Mouse (Mus musculus) hindbrain, embryonic 14.5 days (tissue): ENCODE measurements around the gene Fsd2. TPM values are rescaled to one million over a fixed set of nuclear protein-coding genes. Genes with fewer than 3 reads are reported as not detected.

Experiments used
- ATAC-seq: fragments of 200-750 bp; cut with Nextera tagmentation; 2 replicates; pipeline ENCODE4 v1.8.0; 2017; ENCODE audit warnings: moderate number of reproducible peaks, mild to moderate bottlenecking, moderate TSS enrichment, moderate library complexity; ENCODE audit not compliant: low FRiP score
- DNase-seq: peaks from one replicate; pipeline ENCODE4 v3.0.0-alpha.2; 2015; ENCODE audit warnings: low spot score
- H3K27ac ChIP-seq: fragments of 300-500 bp; sonication (generic); 2 replicates; pipeline ENCODE4 v1.5.1; 2014; ENCODE audit warnings: mild to moderate bottlenecking, moderate library complexity
- H3K27me3 ChIP-seq: fragments of 300-500 bp; sonication (generic); 2 replicates; pipeline ENCODE4 v1.6.1; 2014; ENCODE audit warnings: mild to moderate bottlenecking, low read length, mixed read lengths; ENCODE audit not compliant: control insufficient read depth, insufficient read depth
- H3K36me3 ChIP-seq: fragments of 300-500 bp; sonication (generic); replicated peaks from 2 replicates; pipeline ENCODE4 v1.6.1; 2014; ENCODE audit not compliant: control insufficient read depth, insufficient read depth
- H3K4me1 ChIP-seq: fragments of 300-500 bp; sonication (generic); replicated peaks from 2 replicates; pipeline ENCODE4 v1.6.1; 2014; ENCODE audit warnings: antibody characterized with exemption, low read length, mixed read lengths; ENCODE audit not compliant: control insufficient read depth, insufficient read depth
- H3K4me2 ChIP-seq: fragments of 300-500 bp; sonication (generic); replicated peaks from 2 replicates; pipeline ENCODE4 v1.6.1; 2014; ENCODE audit warnings: mild to moderate bottlenecking, moderate library complexity
- H3K4me3 ChIP-seq: fragments of 300-500 bp; sonication (generic); replicated peaks from 2 replicates; pipeline ENCODE4 v1.5.1; 2014; ENCODE audit warnings: mild to moderate bottlenecking, low read length
- H3K9ac ChIP-seq: fragments of 300-500 bp; sonication (generic); 2 replicates; pipeline ENCODE4 v1.6.1; 2014
- H3K9me3 ChIP-seq: fragments of 300-500 bp; sonication (generic); 2 replicates; pipeline ENCODE4 v1.6.1; 2016; ENCODE audit warnings: low read length; ENCODE audit not compliant: control insufficient read depth
- WGBS: fragments of 180-500 bp; shearing (Covaris S2); extraction: QIAGEN DNeasy Blood & Tissue Kit; methylation state at CpG from one replicate; pipeline ENCODE4 v1.1.7; 2014; 5-methylcytosine and 5-hydroxymethylcytosine counted together
- polyA plus RNA-seq: library from polyadenylated mRNA; unstranded; fragments of >200 nt; fragmentation: Nextera tagmentation; extraction: Ambion mirVana; gene quantifications from 2 replicates; pipeline ENCODE4 v1.2.1, GENCODE M21; 2014

Fsd2 gene
- polyA plus RNA-seq, 1 experiment from 2014 or later: 0.21 TPM

DNA sequence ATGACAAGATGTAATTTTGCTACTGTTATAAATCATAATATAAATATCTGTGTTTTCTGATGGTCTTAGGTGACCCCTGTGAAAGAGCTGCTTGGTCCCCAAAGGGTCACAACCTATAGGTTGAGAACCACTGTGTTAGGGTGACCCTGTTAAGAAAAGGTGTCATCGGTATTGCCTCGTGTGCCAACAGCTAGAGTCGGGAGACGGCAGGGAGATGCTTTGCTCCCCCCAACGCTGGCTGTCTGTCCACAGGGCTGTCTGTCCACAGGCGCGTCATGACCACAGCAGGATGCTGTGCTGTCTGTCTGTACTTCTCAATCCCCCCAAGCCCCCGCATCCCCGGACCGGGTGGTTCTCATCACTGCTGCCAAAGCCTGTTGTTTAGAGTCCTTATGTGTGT, 8.9 kb upstream of the Fsd2 start:
- ATAC-seq (no peak), DNase-seq (no peak)
- 95% methylated on average over 10 of the region's 10 CpGs for whole genome bisulfite sequencing
- H3K9me3 ChIP-seq: no peaks in the 10 kb centered on the region
- no peaks in the 10 kb centered on the region for H3K27me3 ChIP-seq
- peaks cover 39% of the 10 kb centered on the region for H3K36me3 ChIP-seq
- no peak overlapping the region for H3K4me2 ChIP-seq
- peaks cover 16% of the 10 kb centered on the region for H3K4me1 ChIP-seq
- H3K27ac ChIP-seq: no peak overlapping the region
- H3K9ac ChIP-seq: no peak overlapping the region
- H3K4me3 ChIP-seq: no peak overlapping the region

GRCm38 (mm10) chr7:81573821-81574220, 7.1 kb upstream of the Fsd2 start:
- WGBS: 92% methylated on average over 9 of the region's 9 CpGs
- Histone ChIP-seq H3K4me1 (peaks cover 16% of the 10 kb centered on the region), H3K27ac (no peak overlapping the region), H3K4me2 (peak overlapping the region; percentile 76; the same call in 1 of the 2 replicates), H3K4me3 (no peak overlapping the region), H3K36me3 (peaks cover 26% of the 10 kb centered on the region), H3K9ac (no peak overlapping the region), H3K27me3 (no peaks in the 10 kb centered on the region), H3K9me3 (no peaks in the 10 kb centered on the region)
- ATAC-seq (no peak), DNase-seq (no peak)

GRCm38 (mm10) chr7:81573397-81573796, 6.7 kb upstream of the Fsd2 start:
- H3K4me2 ChIP-seq: peak overlapping the region; percentile 76; the same call in 1 of the 2 replicates

GRCm38 (mm10) chr7:81572610-81573268, 6.0 kb upstream of the Fsd2 start:
- DNase-seq (no peak), ATAC-seq (no peak)
- Histone ChIP-seq H3K4me1 (peaks cover 16% of the 10 kb centered on the region), H3K27ac (no peak overlapping the region), H3K9ac (peak overlapping the region; percentile 86; the same call in 1 of the 2 replicates), H3K4me3 (peak overlapping the region; percentile 83; the same call in 1 of the 2 replicates), H3K9me3 (no peaks in the 10 kb centered on the region), H3K36me3 (peaks cover 16% of the 10 kb centered on the region), H3K27me3 (no peaks in the 10 kb centered on the region), H3K4me2 (peak overlapping the region; percentile 76)
- 74% methylated on average over 6 of the region's 6 CpGs for WGBS

More at GRCm38 (mm10) chr7:81573397-81573796, 6.7 kb upstream of the Fsd2 start:
- no peak for ATAC-seq
- Histone ChIP-seq H3K27me3 (no peaks in the 10 kb centered on the region), H3K4me3 (no peak overlapping the region), H3K9me3 (no peaks in the 10 kb centered on the region), H3K27ac (no peak overlapping the region), H3K9ac (no peak overlapping the region), H3K36me3 (peaks cover 22% of the 10 kb centered on the region), H3K4me1 (peaks cover 16% of the 10 kb centered on the region)
- 94% methylated on average over 6 of the region's 6 CpGs for WGBS
- no peak for DNase-seq

DNA sequence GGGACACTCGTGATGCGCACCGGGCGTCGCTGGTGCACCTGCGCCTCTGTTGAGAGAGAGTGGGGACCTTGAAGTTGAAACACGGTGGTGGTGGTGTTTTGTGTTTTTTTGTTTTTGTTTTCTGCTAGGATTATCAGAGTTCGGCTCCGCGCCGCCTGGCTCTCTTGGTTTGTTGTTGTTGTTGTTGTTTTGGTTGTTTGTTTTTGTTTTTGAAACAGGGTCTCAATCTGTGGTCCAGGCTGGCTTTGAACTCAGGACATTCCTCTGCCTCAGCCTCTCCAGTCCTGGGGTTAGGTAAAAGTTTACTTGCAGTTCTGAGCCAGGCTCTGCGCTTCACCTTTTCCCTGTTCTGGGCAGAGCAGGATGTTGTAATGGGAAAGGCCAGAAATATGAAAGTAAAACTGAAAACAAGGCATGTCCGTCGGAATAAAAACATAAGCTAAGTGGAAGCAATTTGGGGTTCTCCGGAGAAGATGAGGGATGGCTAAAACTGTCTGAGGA, 5.2 kb upstream of the Fsd2 start:
- H3K9ac ChIP-seq: peak overlapping the region; percentile 86
- H3K36me3 ChIP-seq: peaks cover 15% of the 10 kb centered on the region
- H3K4me3 ChIP-seq: peak overlapping the region; percentile 83
- peaks cover 16% of the 10 kb centered on the region for H3K4me1 ChIP-seq
- peak overlapping the region; percentile 76 for H3K4me2 ChIP-seq
- no peak for DNase-seq
- no peaks in the 10 kb centered on the region for H3K27me3 ChIP-seq
- H3K27ac ChIP-seq: peak overlapping the region; percentile 95
- H3K9me3 ChIP-seq: no peaks in the 10 kb centered on the region
- WGBS: 20% methylated on average over 15 of the region's 15 CpGs
- ATAC-seq: no peak

- Histone ChIP-seq H3K36me3 (peaks cover 15% of the 10 kb centered on the region), H3K9me3 (no peaks in the 10 kb centered on the region), H3K27ac (peak within 1 kb of the TSS; percentile 95), H3K4me2 (peak within 1 kb of the TSS; percentile 76), H3K4me3 (peak within 1 kb of the TSS; percentile 83), H3K27me3 (no peaks in the 10 kb centered on the region), H3K4me1 (peaks cover 16% of the 10 kb centered on the region), H3K9ac (peak within 1 kb of the TSS; percentile 86)
- ATAC-seq: peak; percentile 99
- DNase-seq: peak; percentile 93
- under 1% methylated on average over 93 of the region's 96 CpGs for WGBS
Measured at GRCm38 (mm10) chr7:81571108-81571940, 4.6 kb upstream of the Fsd2 start, which contains the start of gene Whamm. Gene Whamm (plus strand): TSS chr7:81571266.

DNA sequence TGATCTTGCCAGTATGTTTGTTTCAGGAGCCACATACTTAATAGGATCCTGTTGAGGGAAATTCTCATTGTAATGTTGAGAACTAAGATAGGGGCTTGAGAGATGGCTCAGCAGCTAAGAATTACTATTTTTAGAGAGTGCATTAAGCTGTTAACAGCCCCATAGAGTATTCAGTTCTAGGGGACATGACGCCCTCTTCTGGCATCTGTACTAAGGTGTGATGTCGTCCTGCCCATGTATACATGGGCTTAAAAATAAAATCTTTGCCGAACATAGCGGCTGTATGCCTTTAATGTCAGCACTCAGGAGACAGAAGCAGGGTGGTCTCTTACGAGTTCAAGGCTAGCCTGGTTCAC, 4.0 kb upstream of the Fsd2 start:
- ATAC-seq (no peak), DNase-seq (no peak)
- Histone ChIP-seq H3K4me3 (peak overlapping the region; percentile 83), H3K4me2 (peak overlapping the region; percentile 76), H3K9me3 (no peaks in the 10 kb centered on the region), H3K36me3 (peaks cover 10% of the 10 kb centered on the region), H3K27me3 (no peaks in the 10 kb centered on the region), H3K27ac (no peak overlapping the region), H3K4me1 (peaks cover 16% of the 10 kb centered on the region), H3K9ac (no peak overlapping the region)
- WGBS: 5% methylated on average over 5 of the region's 5 CpGs

- Histone ChIP-seq H3K9me3 (no peaks in the 10 kb centered on the region), H3K4me3 (no peak overlapping the region), H3K4me1 (peaks cover 16% of the 10 kb centered on the region), H3K27me3 (no peaks in the 10 kb centered on the region), H3K36me3 (peaks cover 6% of the 10 kb centered on the region), H3K9ac (no peak overlapping the region), H3K4me2 (no peak overlapping the region), H3K27ac (no peak overlapping the region)
- DNase-seq: no peak
- ATAC-seq: no peak
- WGBS: 91% methylated on average over 3 of the region's 3 CpGs
Measured at GRCm38 (mm10) chr7:81570271-81570670, 3.5 kb upstream of the Fsd2 start.

- H3K4me3 ChIP-seq: no peak overlapping the region
- H3K9ac ChIP-seq: no peak overlapping the region
- H3K27me3 ChIP-seq: no peaks in the 10 kb centered on the region
- H3K9me3 ChIP-seq: no peaks in the 10 kb centered on the region
- H3K4me2 ChIP-seq: no peak overlapping the region
- H3K27ac ChIP-seq: no peak overlapping the region
- peaks cover 16% of the 10 kb centered on the region for H3K4me1 ChIP-seq
- ATAC-seq (no peak), DNase-seq (no peak)
- H3K36me3 ChIP-seq: peaks cover 1% of the 10 kb centered on the region; the same call in 1 of the 2 replicates
- WGBS: 97% methylated on average over 1 of the region's 1 CpGs
Measured at GRCm38 (mm10) chr7:81569851-81570250, 3.1 kb upstream of the Fsd2 start.
